Mouse (Mus musculus): Measurements from ENCODE around the gene Stk19. TPM values are rescaled to one million over a fixed set of nuclear protein-coding genes. Genes with fewer than 3 reads are reported as not detected.
A peak's percentile ranks its signal among the peaks of the same experiment; 100 is the strongest.

Stk19 gene
- total and polyA plus RNA-seq, 2 experiments: 7.9 to 19.8 TPM

DNA sequence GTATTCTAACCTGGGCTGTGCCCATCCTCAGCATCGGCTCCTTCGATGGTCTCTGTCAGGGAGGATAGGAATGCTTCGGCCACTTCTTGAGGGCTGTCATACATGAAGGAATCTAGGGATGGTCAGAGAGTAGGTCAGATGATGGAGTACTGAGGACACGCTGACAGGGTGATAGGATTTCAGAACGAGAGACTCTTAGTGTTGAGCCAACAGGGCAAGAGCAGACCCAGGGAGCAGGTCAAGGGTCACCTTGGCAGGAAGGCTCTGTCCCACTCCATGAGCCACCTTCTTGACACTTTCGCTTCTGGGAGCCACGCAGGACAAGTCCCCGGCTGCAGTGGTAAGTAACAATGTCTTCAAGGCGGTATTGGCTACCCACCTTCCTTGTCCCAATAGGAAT lies 23.8 kb upstream of the Stk19 start:
- no peak for TF ChIP-seq POLR2A (IDR thresholded peaks at IDR 0.05; ENCODE audit: extremely low read depth, insufficient read depth, low read length)
- TF ChIP-seq CTCF (IDR thresholded peaks at IDR 0.05; ENCODE audit: low read depth, low read length): no peak
- DNase-seq (ENCODE audit: extremely low read depth, low read depth, low spot score): peak; percentile 81
- Histone ChIP-seq H3K4me1 (ENCODE audit: control insufficient read depth, insufficient read depth, low read length) (peaks cover 48% of the 10 kb centered on the region), H3K4me3 (ENCODE audit: insufficient read depth, low read depth, low read length) (peak overlapping the region; percentile 76), H3K27me3 (ENCODE audit: control insufficient read depth, insufficient read depth, low read length) (no peaks in the 10 kb centered on the region), H3K9ac (ENCODE audit: low read depth, low read length) (peak overlapping the region; percentile 80), H3K79me2 (ENCODE audit: control insufficient read depth, insufficient read depth, low read length) (peaks cover 4% of the 10 kb centered on the region; the same call in 1 of the 2 replicates), H3K27ac (replicated peaks; ENCODE audit: insufficient read depth, low read depth, low read length) (peak overlapping the region; percentile 99), H3K36me3 (ENCODE audit: control insufficient read depth, insufficient read depth, low read length) (peaks cover 52% of the 10 kb centered on the region)
- WGBS: 30% methylated on average over 9 of the region's 9 CpGs

DNA sequence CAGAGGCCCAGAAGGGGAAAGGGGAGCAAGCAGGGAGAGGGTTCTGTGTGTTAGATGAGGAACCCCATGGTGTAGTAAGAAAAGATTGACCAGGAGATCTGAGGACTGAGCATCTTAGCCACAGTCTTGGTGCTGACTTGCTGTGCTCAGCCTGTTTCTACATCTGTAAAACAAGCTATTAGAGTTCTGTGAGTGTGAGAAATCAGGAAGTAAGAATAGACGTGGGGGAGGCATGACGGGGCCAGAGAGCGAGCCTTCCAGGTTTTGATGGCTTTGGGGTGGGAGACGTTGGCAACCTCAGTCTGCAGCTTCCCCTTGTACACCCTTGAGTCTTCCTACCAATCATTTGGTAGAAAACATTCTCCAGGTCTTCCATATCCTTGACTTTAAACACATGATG lies 21.9 kb upstream of the Stk19 start:
- Histone ChIP-seq H3K9ac (ENCODE audit: low read depth, low read length) (no peak overlapping the region), H3K36me3 (ENCODE audit: control insufficient read depth, insufficient read depth, low read length) (peaks cover 50% of the 10 kb centered on the region), H3K79me2 (ENCODE audit: control insufficient read depth, insufficient read depth, low read length) (peaks cover 4% of the 10 kb centered on the region; the same call in 1 of the 2 replicates), H3K4me1 (ENCODE audit: control insufficient read depth, insufficient read depth, low read length) (peaks cover 48% of the 10 kb centered on the region), H3K27me3 (ENCODE audit: control insufficient read depth, insufficient read depth, low read length) (no peaks in the 10 kb centered on the region), H3K27ac (replicated peaks; ENCODE audit: insufficient read depth, low read depth, low read length) (peak overlapping the region; percentile 32), H3K4me3 (ENCODE audit: insufficient read depth, low read depth, low read length) (no peak overlapping the region)
- DNase-seq (ENCODE audit: extremely low read depth, low read depth, low spot score): no peak
- TF ChIP-seq POLR2A (IDR thresholded peaks at IDR 0.05; ENCODE audit: extremely low read depth, insufficient read depth, low read length) (no peak), CTCF (IDR thresholded peaks at IDR 0.05; ENCODE audit: low read depth, low read length) (no peak)
- WGBS: 65% methylated on average over 4 of the region's 4 CpGs

DNA sequence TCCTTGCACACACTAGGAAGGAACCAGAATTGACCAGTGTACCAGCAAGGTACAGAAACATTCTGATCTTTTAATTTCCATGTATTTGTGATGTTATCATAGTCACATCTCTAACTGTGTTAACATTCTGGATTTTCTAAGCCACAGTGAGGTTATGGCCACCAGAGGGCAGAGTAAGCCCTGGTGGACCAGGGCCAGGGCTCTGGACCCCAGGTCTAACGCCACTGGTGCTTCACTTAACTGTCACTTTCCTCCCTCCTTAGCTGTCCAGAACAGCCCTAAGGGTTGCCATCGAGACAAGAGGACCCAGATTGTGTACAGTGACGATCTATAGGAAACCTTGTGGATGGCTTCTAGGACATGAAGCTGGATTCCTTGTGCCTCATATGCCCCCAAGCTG lies 19.1 kb upstream of the Stk19 start:
- Histone ChIP-seq H3K9ac (ENCODE audit: low read depth, low read length) (peak overlapping the region; percentile 9; the same call in 1 of the 2 replicates), H3K36me3 (ENCODE audit: control insufficient read depth, insufficient read depth, low read length) (peaks cover 53% of the 10 kb centered on the region), H3K27ac (replicated peaks; ENCODE audit: insufficient read depth, low read depth, low read length) (peak overlapping the region; percentile 24; the same call in 1 of the 2 replicates), H3K4me3 (ENCODE audit: insufficient read depth, low read depth, low read length) (no peak overlapping the region), H3K27me3 (ENCODE audit: control insufficient read depth, insufficient read depth, low read length) (no peaks in the 10 kb centered on the region), H3K79me2 (ENCODE audit: control insufficient read depth, insufficient read depth, low read length) (no peaks in the 10 kb centered on the region), H3K4me1 (ENCODE audit: control insufficient read depth, insufficient read depth, low read length) (peaks cover 53% of the 10 kb centered on the region)
- 18% methylated on average over 3 of the region's 3 CpGs for WGBS
- peak; percentile 25 for DNase-seq (ENCODE audit: extremely low read depth, low read depth, low spot score)
- TF ChIP-seq POLR2A (IDR thresholded peaks at IDR 0.05; ENCODE audit: extremely low read depth, insufficient read depth, low read length): no peak
- peak; percentile 87 for TF ChIP-seq CTCF (IDR thresholded peaks at IDR 0.05; ENCODE audit: low read depth, low read length)

DNA sequence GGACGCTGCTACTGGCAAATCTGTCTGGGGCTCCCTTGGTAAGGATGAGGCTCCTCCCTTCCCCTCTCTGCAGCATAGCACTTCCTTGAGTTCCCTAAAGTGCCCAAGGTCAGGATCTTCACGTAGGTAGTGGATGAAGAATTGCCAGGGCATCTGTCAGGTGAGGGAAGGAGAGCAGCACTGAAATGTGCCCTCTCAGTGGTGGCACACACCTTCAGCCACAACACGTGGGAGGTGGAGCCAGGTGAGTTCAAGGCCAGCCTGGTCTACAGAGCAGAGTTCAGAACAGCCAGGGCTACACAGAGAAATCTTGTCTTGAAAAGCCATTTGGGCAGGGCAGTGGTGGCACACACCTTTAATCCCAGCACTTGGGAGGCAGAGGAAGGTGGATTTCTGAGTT lies 18.0 kb upstream of the Stk19 start:
- H3K4me1 ChIP-seq (ENCODE audit: control insufficient read depth, insufficient read depth, low read length): peaks cover 48% of the 10 kb centered on the region
- 23% methylated on average over 3 of the region's 3 CpGs for WGBS
- no peaks in the 10 kb centered on the region for H3K27me3 ChIP-seq (ENCODE audit: control insufficient read depth, insufficient read depth, low read length)
- peak overlapping the region; percentile 9 for H3K27ac ChIP-seq (replicated peaks; ENCODE audit: insufficient read depth, low read depth, low read length)
- peak; percentile 79 for DNase-seq (ENCODE audit: extremely low read depth, low read depth, low spot score)
- 0 out of 2 replicates have a peak, but pooled peaks have one; percentile 33 for TF ChIP-seq POLR2A (IDR thresholded peaks at IDR 0.05; ENCODE audit: extremely low read depth, insufficient read depth, low read length)
- no peak for TF ChIP-seq CTCF (IDR thresholded peaks at IDR 0.05; ENCODE audit: low read depth, low read length)
- no peaks in the 10 kb centered on the region for H3K79me2 ChIP-seq (ENCODE audit: control insufficient read depth, insufficient read depth, low read length)
- H3K36me3 ChIP-seq (ENCODE audit: control insufficient read depth, insufficient read depth, low read length): peaks cover 46% of the 10 kb centered on the region
- H3K4me3 ChIP-seq (ENCODE audit: insufficient read depth, low read depth, low read length): no peak overlapping the region
- no peak overlapping the region for H3K9ac ChIP-seq (ENCODE audit: low read depth, low read length)

DNA sequence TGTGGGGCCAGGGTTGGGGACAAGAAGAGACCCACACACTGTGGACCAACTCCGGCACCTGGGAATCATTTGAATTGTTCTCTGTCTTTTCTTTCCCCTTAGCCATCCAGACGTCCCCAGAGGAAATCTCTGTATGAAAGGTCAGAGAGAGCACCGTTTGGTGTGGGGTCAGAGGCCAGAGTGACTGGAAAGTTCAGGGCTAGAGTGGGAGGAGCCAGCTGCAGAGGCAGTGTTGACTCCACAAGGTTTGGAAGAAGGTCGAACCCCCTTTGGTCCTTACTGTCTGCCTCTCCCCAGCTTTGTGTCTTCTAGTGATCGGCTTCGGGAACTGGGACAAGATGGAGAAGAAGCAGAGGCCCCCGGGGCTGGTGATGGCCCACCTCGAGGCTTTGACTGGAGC lies 16.8 kb upstream of the Stk19 start:
- Histone ChIP-seq H3K36me3 (ENCODE audit: control insufficient read depth, insufficient read depth, low read length) (peaks cover 34% of the 10 kb centered on the region), H3K4me1 (ENCODE audit: control insufficient read depth, insufficient read depth, low read length) (peaks cover 43% of the 10 kb centered on the region), H3K9ac (ENCODE audit: low read depth, low read length) (no peak overlapping the region), H3K27me3 (ENCODE audit: control insufficient read depth, insufficient read depth, low read length) (no peaks in the 10 kb centered on the region), H3K4me3 (ENCODE audit: insufficient read depth, low read depth, low read length) (no peak overlapping the region), H3K27ac (replicated peaks; ENCODE audit: insufficient read depth, low read depth, low read length) (peak overlapping the region; percentile 60), H3K79me2 (ENCODE audit: control insufficient read depth, insufficient read depth, low read length) (no peaks in the 10 kb centered on the region; the same call in 1 of the 2 replicates)
- 32% methylated on average over 8 of the region's 8 CpGs for WGBS
- TF ChIP-seq CTCF (IDR thresholded peaks at IDR 0.05; ENCODE audit: low read depth, low read length) (no peak), POLR2A (IDR thresholded peaks at IDR 0.05; ENCODE audit: extremely low read depth, insufficient read depth, low read length) (no peak)
- peak; percentile 85 for DNase-seq (ENCODE audit: extremely low read depth, low read depth, low spot score)

DNA sequence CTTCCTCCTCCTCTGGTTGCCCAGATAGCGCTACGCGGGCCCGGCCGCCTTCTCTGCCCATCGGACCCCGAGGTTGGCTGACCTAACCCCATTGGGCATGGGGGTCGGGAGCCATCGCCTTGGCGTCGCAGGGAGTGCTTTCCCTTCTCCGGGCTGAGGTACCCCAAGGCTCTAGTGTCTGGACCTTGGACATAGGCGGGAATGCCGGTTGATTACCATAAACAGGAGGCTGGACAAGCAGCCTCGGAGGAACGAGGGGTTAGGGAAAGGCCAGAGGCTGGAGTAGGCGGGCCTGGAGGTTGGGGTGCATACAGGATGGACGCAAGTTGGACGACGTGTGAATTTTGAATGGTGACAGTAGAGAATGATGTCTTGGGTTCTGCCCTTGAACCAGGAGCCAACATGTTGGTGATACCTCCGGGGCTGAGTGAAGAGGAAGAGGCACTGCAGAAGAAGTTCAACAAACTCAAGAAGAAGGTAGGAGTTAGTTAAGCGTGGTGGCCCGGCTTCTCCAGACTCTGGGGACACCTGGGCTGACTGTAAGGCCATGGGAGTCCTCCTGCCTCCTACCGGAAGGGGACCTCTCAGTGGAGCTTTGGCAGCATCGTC lies 13.9 kb upstream of the Stk19 start:
- no peak for TF ChIP-seq POLR2A (IDR thresholded peaks at IDR 0.05; ENCODE audit: extremely low read depth, insufficient read depth, low read length)
- TF ChIP-seq CTCF (IDR thresholded peaks at IDR 0.05; ENCODE audit: low read depth, low read length): no peak
- Histone ChIP-seq H3K9ac (ENCODE audit: low read depth, low read length) (peak overlapping the region; percentile 84), H3K36me3 (ENCODE audit: control insufficient read depth, insufficient read depth, low read length) (peaks cover 15% of the 10 kb centered on the region), H3K27me3 (ENCODE audit: control insufficient read depth, insufficient read depth, low read length) (no peaks in the 10 kb centered on the region), H3K4me1 (ENCODE audit: control insufficient read depth, insufficient read depth, low read length) (peaks cover 27% of the 10 kb centered on the region; the same call in 1 of the 2 replicates), H3K27ac (replicated peaks; ENCODE audit: insufficient read depth, low read depth, low read length) (peak overlapping the region; percentile 77), H3K4me3 (ENCODE audit: insufficient read depth, low read depth, low read length) (peak overlapping the region; percentile 83), H3K79me2 (ENCODE audit: control insufficient read depth, insufficient read depth, low read length) (no peaks in the 10 kb centered on the region; the same call in 1 of the 2 replicates)
- 1% methylated on average over 25 of the region's 25 CpGs for WGBS
- DNase-seq (ENCODE audit: extremely low read depth, low read depth, low spot score): peak; percentile 53

All from liver, adult 2 months (tissue).